Mouse (Mus musculus) thymus, adult 2 months (tissue): ENCODE data around the gene Cep164.

Experiments
- CTCF ChIP-seq: fragments of 200-500 bp; IDR thresholded peaks from 2 replicates; pipeline ENCODE4 v1.5.1; 2012; ENCODE audit warnings: mild to moderate bottlenecking, control low read depth, low read length, moderate library complexity, borderline replicate concordance; ENCODE audit not compliant: control insufficient read depth, poor library complexity, insufficient read depth; ENCODE audit errors: extremely low read depth
- POLR2A ChIP-seq: fragments of 200-500 bp; IDR thresholded peaks from 2 replicates; pipeline ENCODE4 v1.6.1; 2012; ENCODE audit warnings: mild to moderate bottlenecking, low read length, control low read depth, moderate library complexity; ENCODE audit not compliant: control insufficient read depth, poor library complexity, insufficient read depth; ENCODE audit errors: extremely low read depth

GRCm38 (mm10) chr9:45829107-45829506 lies 616 bp upstream of the Cep164 start:
- TF ChIP-seq CTCF (no peak), POLR2A (no peak)
